Mouse (Mus musculus) adipocyte (in vitro differentiated cells): ENCODE results near the gene Zfp446.
"Not testable (repeated sequence)": the region's sequence is repeated elsewhere in the genome, so short reads cannot be mapped to it uniquely, and the experiment has no call there.

Experiments used
- DNase-seq: peaks from one replicate; pipeline ENCODE4 v3.0.0-alpha.2; 2016; ENCODE audit warnings: low spot score

Zfp446 gene

DNA sequence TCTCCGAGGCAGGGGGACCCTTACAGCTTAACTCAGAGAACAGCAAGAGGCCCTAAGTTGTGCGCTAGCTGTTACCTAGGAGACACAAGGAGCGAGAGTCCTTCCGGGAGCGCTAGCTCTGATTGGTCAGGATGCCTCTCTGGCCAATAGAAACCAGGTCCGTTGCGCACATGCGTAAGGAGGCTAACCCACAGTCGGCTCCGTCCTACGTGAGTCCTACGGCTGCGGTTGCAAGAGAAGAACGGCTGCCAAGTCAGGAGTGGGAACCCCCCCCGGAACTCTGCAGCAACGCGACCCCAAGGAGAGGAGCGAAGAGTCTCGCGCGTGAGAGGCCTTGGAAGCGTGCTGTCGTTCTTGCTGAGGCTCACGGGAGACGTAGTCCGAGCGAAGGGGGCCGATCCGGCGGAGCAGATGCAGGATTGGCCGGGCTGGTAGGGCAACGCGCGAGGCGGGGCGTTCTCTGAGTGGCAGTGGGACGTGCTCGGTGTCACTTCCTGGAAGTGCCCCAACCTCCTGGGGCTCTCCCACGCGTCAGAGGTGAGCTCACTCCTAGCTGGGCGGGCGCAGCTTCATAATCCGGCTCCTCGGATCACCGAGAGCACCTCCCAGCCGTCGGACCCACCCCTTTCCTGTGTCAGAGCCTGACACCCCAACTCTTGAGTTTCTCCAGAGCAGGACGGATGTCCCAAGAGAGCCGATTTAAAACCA is at the start of gene Zfp446:
Zfp446 (plus strand) TSS at position 167 of the 708 bp plus-strand sequence.
- peak; percentile 96 for DNase-seq

DNA sequence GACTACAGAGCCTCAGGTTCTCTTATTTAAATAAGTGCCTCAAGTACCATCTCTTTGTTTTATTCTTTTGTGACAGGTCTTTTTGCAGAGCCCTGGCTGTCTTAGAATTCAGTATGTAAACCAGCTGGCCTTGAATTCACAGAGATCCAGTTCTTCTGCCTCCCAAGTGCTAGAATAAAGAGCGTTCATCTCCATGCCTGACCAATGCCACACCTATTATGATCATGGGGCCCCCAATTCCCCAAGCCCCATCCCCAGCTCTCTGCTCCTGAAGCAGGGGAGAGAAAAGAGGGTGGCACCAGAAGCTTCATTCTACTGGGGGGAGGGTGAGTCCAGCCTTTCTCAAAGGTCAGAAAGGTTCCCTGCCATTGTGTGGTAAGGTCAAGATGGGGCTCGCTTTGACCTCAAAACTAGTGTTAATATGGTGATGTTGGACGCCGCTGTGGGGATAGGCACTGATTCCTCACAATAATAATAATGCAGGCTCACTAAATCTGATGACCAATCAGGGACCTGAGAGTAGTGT is 44.0 kb upstream of the Zfp446 start:
- no peak for DNase-seq

DNA sequence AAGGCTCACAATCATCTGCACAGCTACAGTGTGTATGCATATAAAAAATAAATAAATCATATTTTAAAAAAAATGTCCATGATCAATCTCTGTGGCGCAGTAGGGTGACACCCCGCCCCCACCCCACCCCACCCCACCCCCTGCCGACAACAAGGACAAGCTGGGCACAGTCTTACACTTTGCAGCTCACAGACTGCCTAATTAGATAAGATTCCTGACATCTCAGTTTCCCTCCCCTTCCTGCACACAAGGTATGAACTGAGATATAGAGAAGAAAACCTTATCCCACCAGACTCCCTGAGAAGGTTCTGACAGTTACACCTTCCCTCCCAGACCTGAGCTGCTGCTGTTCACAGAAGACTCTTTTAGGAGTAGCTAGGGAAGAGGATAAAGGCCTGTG is 42.8 kb upstream of the Zfp446 start:
- DNase-seq, result no peak

DNA sequence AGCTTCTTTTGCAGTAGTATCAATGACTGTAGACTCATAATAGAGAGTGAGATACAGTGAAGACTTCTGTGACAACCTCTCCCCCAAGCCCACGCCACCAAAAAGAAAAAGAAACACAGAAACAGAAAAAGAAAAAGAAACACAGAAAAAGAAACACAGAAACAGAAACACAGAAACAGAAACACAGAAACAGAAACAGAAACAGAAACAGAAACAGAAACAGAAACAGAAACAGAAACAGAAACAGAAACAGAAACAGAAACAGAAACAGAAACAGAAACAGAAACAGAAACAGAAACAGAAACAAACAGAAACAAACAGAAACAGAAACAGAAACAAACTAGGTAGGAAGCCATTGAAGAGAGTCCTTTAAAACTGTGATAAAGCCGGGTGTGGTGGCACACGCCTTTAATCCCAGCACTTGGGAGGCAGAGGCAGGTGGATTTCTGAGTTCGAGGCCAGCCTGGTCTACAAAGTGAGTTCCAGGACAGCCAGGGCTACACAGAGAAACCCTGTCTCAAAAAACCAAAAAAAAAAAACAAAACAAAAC is 40.3 kb upstream of the Zfp446 start:
- DNase-seq, result not testable (repeated sequence)

- no peak for DNase-seq
Observed at GRCm38 (mm10) chr7:12940599-12940998, 37.0 kb upstream of the Zfp446 start.

GRCm38 (mm10) chr7:12943488-12943887 is 34.2 kb upstream of the Zfp446 start:
- no peak for DNase-seq

- peak; percentile 67 for DNase-seq
Observed at GRCm38 (mm10) chr7:12949032-12949871, 28.4 kb upstream of the Zfp446 start.

DNA sequence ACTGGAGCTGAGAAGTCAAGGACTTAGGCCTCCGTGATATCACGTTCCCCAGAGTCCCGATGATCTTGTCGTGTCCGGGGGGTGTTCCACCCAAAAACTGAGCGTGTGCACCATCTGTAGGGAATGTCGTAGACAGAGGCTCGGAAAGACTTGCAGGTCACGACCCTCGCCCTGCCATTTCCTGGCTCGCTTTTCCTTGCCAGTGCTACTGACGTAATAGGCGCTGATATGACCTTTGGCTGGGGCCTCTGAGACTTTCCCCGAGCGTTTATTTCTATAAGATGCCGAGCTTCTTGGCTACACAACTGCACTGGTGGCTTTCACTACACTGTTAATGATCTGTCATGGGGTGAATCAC is 27.8 kb upstream of the Zfp446 start:
- no peak for DNase-seq

- DNase-seq, result no peak
Observed at GRCm38 (mm10) chr7:12954896-12955295, 22.8 kb upstream of the Zfp446 start.

DNA sequence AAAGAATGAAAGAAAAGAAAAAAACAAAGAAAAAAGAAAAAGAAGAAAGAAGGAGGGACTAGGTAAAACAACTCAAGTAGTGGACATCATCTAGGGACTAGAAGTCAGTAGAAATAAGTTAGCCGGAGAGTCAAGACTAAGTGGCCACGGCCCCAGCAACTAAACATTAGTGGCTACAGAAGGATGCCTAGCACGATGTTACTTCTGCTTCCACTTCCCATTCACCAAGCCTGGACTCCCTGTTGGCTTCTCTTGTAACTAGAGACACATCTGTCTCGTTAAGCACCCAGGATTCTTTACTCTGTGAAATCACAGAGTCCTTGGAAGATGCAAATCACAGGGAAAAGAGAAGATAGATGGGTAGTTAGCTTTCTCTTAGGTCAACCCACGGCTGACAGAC is 20.1 kb upstream of the Zfp446 start:
- no peak for DNase-seq

- DNase-seq, result no peak
Observed at GRCm38 (mm10) chr7:12958948-12959347, 18.7 kb upstream of the Zfp446 start.

DNA sequence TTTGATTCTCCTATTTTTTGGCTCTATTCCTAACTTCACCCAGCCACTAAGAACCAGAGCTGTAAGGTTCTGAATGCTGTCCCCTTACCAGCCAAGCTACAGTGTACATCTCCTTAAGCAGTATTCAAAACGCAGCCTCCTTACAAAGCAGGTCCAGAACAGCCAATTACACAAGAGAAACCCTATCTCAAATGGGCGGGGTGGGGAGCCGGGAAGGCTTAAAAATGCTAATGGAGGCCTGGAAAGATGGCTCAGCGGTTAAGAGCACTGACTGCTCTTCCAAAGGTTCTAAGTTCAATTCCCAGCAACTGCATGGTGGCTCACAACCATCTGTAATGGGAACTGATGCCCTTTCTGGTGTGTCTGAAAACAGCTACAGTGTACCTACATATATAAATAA is 17.9 kb upstream of the Zfp446 start:
- DNase-seq, result no peak

GRCm38 (mm10) chr7:12961511-12962141 is 16.0 kb upstream of the Zfp446 start:
- peak; percentile 91 for DNase-seq

GRCm38 (mm10) chr7:12965678-12966091 is 12.0 kb upstream of the Zfp446 start, which contains the start of gene Zfp324:
Gene Zfp324, plus strand, starts transcription at chr7:12965838.
- DNase-seq, result peak; percentile 86

DNA sequence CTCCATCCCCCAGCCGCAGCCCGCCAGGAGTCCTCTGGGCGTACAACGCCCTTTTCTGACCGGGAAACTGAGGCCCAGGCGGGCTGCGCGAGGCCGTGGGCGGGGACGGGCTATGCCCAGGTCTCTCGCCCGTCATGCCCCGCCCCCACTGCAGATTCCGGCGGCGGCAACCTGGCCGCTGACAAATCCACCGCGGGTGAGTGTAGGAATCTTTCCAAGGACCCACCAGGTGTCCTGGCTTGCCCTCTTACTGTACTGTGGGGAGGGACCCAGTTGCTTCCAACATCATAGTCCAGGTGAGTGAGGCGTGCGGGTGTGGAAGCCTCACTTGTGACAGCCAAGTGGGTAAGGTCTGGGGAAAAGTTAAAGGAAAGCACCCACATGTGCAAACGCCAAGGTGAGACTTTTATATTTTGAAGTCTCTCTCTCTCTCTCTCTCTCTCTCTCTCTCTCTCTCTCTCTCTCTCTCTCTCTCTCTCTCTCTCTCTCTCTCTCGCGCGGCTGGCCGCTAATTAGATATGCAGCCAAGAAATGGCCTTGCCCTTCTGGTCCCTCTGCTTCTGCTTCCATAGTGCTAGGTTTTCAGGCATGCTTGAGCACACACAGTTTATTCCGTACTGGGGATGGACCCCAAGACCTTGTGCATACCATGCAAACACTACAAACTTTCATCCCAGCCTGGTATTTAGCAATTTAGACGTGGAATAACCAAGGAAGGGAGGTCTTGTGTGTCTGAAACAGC is 11.4 kb upstream of the Zfp446 start:
- peak; percentile 34 for DNase-seq

GRCm38 (mm10) chr7:12970906-12971305 is 6.7 kb upstream of the Zfp446 start:
- DNase-seq, result no peak

DNA sequence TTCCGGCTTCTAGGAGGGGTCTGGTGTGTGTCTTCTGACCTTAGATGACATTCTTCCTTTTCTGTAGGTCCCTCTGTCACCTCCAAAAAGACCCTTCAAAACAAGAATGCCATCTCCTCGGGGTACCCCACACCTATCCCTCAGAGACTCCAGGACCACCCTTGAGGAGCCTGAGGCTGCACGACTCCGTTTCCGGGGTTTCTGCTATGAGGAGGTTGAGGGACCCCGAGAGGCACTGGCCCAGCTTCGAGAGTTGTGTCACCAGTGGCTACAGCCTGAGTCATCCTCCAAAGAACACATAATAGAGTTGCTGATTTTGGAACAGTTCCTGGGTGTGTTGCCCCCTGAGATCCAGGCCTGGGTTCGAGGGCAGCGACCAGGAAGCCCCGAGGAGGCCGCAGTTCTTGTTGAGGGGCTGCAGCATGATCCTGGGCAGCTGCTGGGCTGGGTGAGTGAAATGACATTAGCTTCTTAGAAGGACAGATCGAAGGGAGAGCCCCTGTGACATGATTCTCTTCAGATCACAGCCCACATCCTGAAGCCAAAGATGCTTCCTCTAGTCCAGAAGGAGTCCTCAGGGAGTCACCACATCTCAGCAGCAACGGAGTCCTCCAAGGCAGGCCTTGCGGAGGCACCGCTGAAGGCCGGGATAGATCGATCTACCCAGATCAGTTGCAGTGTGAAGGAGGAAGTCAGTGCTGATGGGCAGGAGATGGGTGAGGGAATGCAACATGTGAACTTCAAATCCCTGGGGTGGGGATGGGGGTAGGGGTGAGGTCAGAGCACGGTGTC is 1.5 kb downstream of the Zfp446 start:
- no peak for DNase-seq

- no peak for DNase-seq
Observed at GRCm38 (mm10) chr7:12979776-12980175, 2.1 kb downstream of the Zfp446 start.

DNA sequence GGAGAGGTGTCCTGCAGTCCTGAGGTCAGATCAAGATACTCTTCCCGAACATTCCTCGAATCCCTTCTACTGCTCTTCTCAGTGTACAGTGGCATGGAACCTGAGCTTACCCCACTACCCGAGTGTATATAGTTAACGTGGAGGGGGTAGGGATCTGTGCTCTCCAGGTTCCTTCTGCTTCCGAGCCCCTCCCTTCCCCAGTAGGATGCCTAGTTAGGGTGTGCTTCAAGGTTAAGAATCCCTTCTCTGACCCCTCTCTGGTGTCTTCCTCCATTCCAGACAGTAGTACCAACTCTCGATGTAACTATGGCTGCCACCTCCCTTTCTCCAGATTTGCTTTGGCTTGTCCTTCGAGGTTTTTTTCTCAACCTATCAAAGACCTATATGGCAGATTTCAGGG is 2.6 kb downstream of the Zfp446 start:
- DNase-seq, result no peak

- DNase-seq, result no peak
Observed at GRCm38 (mm10) chr7:12985724-12986123, 8.1 kb downstream of the Zfp446 start.

DNA sequence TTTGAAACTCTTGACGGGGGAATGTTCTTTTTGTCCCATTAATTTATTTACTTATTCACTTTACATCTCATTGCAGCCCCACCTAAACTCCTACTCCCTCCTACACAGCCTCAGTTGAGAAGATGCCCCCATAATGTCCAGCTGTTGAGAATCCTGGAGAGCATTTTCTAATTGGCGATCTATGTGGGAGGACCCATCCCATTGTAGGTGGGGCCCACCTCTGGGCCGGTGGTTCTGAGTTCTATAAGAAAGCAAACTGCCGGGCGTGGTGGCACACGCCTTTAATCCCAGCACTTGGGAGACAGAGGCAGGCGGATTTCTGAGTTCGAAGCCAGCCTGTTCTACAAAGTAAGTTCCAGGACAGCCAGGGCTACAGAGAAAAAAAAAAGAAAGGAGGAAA is 9.3 kb downstream of the Zfp446 start:
- no peak for DNase-seq
